16 mouse cellular contexts compared by ENCODE assay signal in the genomic region with DNA sequence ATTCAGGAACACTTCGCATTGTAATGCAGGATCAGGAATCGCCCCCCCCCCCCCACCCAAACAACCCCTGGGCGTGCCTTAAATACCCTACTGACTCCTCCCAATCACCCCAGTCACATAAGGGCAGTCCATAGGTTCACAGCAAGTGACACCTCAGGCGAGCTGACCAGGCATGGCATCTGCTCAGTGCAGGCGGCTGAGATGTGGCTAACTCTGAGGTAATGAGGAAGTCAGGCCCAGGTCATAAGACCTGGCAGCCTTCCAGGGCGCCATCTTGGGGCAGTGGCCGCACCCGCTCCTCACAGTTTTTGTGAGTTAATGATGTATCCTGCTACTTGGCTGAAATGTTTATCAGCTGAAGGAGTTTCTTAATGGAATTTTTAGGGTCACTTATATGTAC.
"Had no signal": no experiment of that assay in that cellular context is flagged by ENCODE, and none has a peak within 500 bp of the region (broad histone marks: within the 10 kb centered on the region; RNA-seq: fewer than 3 reads in every experiment).

No protein-coding gene starts in this region.

- DNase-seq: kidney, adult 2 months; kidney, postnatal 25 days; layer of hippocampus, adult 9-11 months; liver, embryonic 13.5 days; lung, embryonic 14.5 days; right cerebral cortex, adult 18-20 months; right cerebral cortex, postnatal 14 days; right cerebral cortex, postnatal 4 days; thymus, adult 18-20 months; thymus, postnatal 14 days; thymus, postnatal 4 days had no signal

- H3K4me1 ChIP-seq: liver, embryonic 13.5 days; midbrain, embryonic 12.5 days; midbrain, embryonic 15.5 days; neural tube, embryonic 12.5 days; neural tube, embryonic 15.5 days had no signal

- H3K4me3 ChIP-seq: layer of hippocampus, adult 2 months; liver, embryonic 13.5 days; midbrain, embryonic 12.5 days; midbrain, embryonic 15.5 days; neural tube, embryonic 12.5 days; neural tube, embryonic 15.5 days had no signal
